Mouse (Mus musculus): ENCODE measurements around the gene Gm8165. TPM values are rescaled to one million over a fixed set of nuclear protein-coding genes. Genes with fewer than 3 reads are reported as not detected.

The Gm8165 gene
- polyA plus RNA-seq (2012; ENCODE audit: low replicate concordance): not detected in 2 replicates

DNA sequence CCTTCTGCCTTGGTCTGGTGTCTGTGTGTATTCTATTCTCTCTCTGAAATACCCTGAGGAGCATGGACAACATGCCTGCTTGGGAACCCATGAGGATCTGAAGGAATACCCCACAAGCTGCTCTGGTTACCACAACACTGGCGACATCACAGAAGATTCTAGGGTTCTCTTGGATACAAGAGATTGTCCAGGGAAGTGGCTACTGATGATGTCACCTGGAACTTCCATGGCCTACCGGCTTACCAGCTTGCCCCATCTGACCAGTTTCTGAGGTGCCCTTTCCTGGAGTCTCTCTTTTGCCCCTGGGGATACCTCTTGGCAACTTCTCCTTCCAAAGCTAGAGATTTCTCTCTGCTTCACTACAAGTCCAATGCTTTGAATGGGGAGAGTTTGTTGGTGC lies at the start of gene Gm8165:
Gene Gm8165, minus strand, starts transcription at position 101 of the 400 bp plus-strand sequence.

DNA sequence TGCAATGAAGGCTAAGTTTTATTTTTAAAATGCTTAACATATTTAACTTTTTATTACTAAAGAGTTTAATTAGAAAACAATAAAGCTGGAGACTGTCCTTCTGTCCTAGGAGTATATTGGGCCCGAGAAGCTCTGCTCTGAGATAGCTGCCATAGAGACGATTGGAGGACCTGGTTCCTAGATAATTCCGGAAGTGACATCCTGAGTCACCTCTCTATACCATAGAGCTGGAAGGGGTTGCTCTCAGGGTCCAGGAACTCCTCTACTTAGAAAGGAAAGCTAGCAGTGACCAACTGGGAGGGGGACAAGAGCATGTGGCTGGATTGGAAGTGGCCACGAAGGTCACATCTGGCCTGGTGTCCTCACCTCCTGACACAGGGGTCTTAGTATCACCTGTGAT lies 20.6 kb upstream of the Gm8165 start, which contains the start of gene Gm7324:
Gene Gm7324, plus strand, starts transcription at position 208 of the 400 bp plus-strand sequence.

Other genes with a start within 250 kb of the Gm8165 start
- not detected in 2 replicates for gene Gm5799, start 133.6 kb downstream of the Gm8165 start, polyA plus RNA-seq (2012; ENCODE audit: low replicate concordance)
- gene Gm17654, start 98.1 kb downstream of the Gm8165 start, polyA plus RNA-seq (2012; ENCODE audit: low replicate concordance): not detected in 2 replicates
- gene Gm10375, start 69.2 kb downstream of the Gm8165 start, polyA plus RNA-seq (2012; ENCODE audit: low replicate concordance): not detected in 2 replicates
- 0.08 TPM in 1 of 2 replicates, not detected in the other for gene Gm7324, start 20.6 kb upstream of the Gm8165 start, polyA plus RNA-seq (2012; ENCODE audit: low replicate concordance)
- not detected in 2 replicates for gene Gm16506, start 50.3 kb upstream of the Gm8165 start, polyA plus RNA-seq (2012; ENCODE audit: low replicate concordance)
- gene Gm6526, start 70.7 kb upstream of the Gm8165 start, polyA plus RNA-seq (2012; ENCODE audit: low replicate concordance): not detected in 2 replicates
- not detected in 2 replicates for gene Gm8180, start 107.5 kb upstream of the Gm8165 start, polyA plus RNA-seq (2012; ENCODE audit: low replicate concordance)
- gene Ear1, start 198.3 kb upstream of the Gm8165 start, polyA plus RNA-seq (2012; ENCODE audit: low replicate concordance): 0.24 TPM in 1 of 2 replicates, not detected in the other
- not detected in 2 replicates for gene Ear10, start 246.4 kb upstream of the Gm8165 start, polyA plus RNA-seq (2012; ENCODE audit: low replicate concordance)
- gene Gm8113, start 248.2 kb upstream of the Gm8165 start, polyA plus RNA-seq (2012; ENCODE audit: low replicate concordance): 0.04 and 0.17 TPM in 2 replicates